ENCODE assay signal across 33 mouse cellular contexts in the genomic region with DNA sequence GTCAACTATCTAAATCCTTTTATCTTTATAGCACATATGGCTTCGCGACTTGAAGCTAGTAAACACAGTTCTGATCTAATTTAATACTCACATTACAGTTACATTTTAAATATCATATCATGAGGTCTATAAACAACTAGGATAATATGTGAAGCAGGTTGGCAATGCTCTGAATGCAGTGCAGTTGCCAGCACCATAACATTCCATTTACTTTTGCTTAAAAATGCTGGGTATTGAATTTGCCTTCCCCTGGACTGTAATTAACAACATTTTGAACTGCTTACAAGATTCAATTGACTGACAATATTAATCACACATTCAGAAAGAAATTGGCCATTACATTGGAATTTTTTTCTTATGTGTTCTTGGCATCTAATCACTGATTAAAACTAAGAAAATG.
"Had no signal": no experiment of that assay in that cellular context is flagged by ENCODE, and none has a peak within 500 bp of the region (broad histone marks: within the 10 kb centered on the region; RNA-seq: fewer than 3 reads in every experiment).

No protein-coding gene starts in this region.

- H3K36me3 ChIP-seq: heart, embryonic 12.5 days; heart, embryonic 13.5 days; heart, embryonic 15.5 days; hindbrain, embryonic 10.5 days; hindbrain, embryonic 12.5 days; hindbrain, embryonic 13.5 days; hindbrain, embryonic 15.5 days; intestine, embryonic 15.5 days; kidney, embryonic 15.5 days had no signal

- H3K4me1 ChIP-seq: heart, embryonic 12.5 days; heart, embryonic 13.5 days; heart, embryonic 15.5 days; hindbrain, embryonic 10.5 days; hindbrain, embryonic 12.5 days; hindbrain, embryonic 13.5 days; hindbrain, embryonic 15.5 days; intestine, embryonic 15.5 days; kidney, embryonic 15.5 days had no signal

- H3K9ac ChIP-seq: heart, embryonic 12.5 days; heart, embryonic 13.5 days; heart, embryonic 15.5 days; hindbrain, embryonic 12.5 days; hindbrain, embryonic 13.5 days; hindbrain, embryonic 14.5 days; hindbrain, embryonic 15.5 days; intestine, embryonic 15.5 days; kidney, embryonic 15.5 days had no signal

- ATAC-seq: hindbrain, embryonic 16.5 days; hindbrain, postnatal 0 days; inflammation-experienced regulatory T-cells, adult 6 months; intestine, embryonic 15.5 days; intestine, embryonic 16.5 days; intestine, postnatal 0 days had no signal

- DNase-seq: heart, postnatal 10 days; heart, postnatal 14 days; heart, postnatal 36 days; heart, postnatal 4 days; kidney, adult 11 months; kidney, adult 18-20 months; kidney, adult 2 months; kidney, adult 8-10 months; kidney, adult 9 months; kidney, postnatal 10 days; kidney, postnatal 14 days; kidney, postnatal 36 days; kidney, postnatal 4 days; layer of hippocampus, adult 9-11 months; layer of hippocampus, postnatal 36 days had no signal

- H3K4me2 ChIP-seq: heart, embryonic 12.5 days; heart, embryonic 13.5 days; heart, embryonic 15.5 days; hindbrain, embryonic 12.5 days; hindbrain, embryonic 13.5 days; hindbrain, embryonic 14.5 days; hindbrain, embryonic 15.5 days; intestine, embryonic 15.5 days; kidney, embryonic 15.5 days had no signal

- H3K4me3 ChIP-seq: heart, embryonic 12.5 days; heart, embryonic 13.5 days; heart, embryonic 15.5 days; hindbrain, embryonic 10.5 days; hindbrain, embryonic 12.5 days; hindbrain, embryonic 13.5 days; hindbrain, embryonic 15.5 days; intestine, embryonic 15.5 days; kidney, embryonic 15.5 days; layer of hippocampus, adult 2 months; left cerebral cortex, adult 2 months had no signal

- H3K27ac ChIP-seq: heart, embryonic 13.5 days; heart, embryonic 15.5 days; hindbrain, embryonic 10.5 days; hindbrain, embryonic 12.5 days; hindbrain, embryonic 13.5 days; hindbrain, embryonic 14.5 days; hindbrain, embryonic 15.5 days; hindbrain, postnatal 0 days; intestine, embryonic 15.5 days; kidney, embryonic 15.5 days; kidney, postnatal 0 days; layer of hippocampus, adult 2 months; left cerebral cortex, adult 2 months had no signal

- H3K9me3 ChIP-seq: heart, embryonic 12.5 days; heart, embryonic 13.5 days; heart, embryonic 15.5 days; hindbrain, embryonic 10.5 days; hindbrain, embryonic 12.5 days; hindbrain, embryonic 13.5 days; hindbrain, embryonic 15.5 days; intestine, embryonic 15.5 days; kidney, embryonic 15.5 days had no signal

- H3K27me3 ChIP-seq: heart, embryonic 12.5 days; heart, embryonic 13.5 days; heart, embryonic 15.5 days; hindbrain, embryonic 12.5 days; hindbrain, embryonic 13.5 days; hindbrain, embryonic 15.5 days; intestine, embryonic 15.5 days; kidney, embryonic 15.5 days had no signal
